Mouse (Mus musculus) left cerebral cortex, adult 9 months (tissue): Measurements from ENCODE around the gene Dyrk2.
A peak's percentile ranks its signal among the peaks of the same experiment; 100 is the strongest.

Experiments
- DNase-seq, 2 experiments: peaks; one replicate each; pipeline ENCODE4 v3.0.0; 2022; ENCODE audit warnings: low spot score in 2 of 2

The Dyrk2 gene

DNA sequence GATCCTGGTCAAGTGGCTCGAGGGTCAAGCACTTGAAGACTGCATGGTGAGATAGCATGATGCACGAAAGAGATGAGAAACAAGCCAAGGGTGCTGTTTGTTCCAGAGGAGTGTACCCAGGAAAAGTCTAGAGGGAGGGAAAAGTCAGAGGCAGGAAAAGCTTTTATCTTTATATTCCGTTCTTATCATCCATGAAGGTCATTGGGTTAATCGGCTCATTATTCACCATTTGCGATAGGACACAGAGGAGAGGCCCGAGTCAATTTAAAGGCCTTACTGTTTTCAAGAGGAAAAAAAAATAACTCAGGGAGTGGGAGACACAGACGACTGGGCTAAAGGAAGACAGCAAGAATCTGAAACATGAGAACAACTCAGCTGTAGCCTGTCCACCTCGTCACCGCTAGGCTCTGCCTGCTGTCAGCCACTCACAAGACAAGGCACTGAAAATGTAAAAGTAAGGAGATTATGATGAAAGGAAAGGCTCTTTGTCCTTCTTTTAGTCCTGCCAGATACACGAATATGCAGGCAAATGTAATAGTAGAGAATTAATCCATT is 22.9 kb downstream of the Dyrk2 start:
- no peak for DNase-seq

DNA sequence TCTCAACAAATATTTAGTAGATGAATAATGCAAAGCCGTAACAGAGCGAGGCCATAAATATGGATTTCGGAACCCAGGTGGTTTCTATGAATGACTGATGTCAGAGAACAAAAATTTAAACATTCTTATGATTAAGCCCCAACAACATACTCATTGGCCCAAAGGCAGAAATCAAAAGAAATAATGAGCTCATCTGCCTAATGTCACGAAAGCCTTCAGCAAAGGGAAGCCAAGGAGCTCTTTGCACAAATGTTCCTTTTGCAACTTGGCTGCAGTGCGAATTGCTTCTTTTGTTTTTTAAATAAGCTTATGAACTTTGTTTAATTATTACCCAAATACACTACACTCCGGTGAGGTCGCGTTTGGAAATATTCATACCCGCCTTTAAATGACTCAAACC is 29.4 kb downstream of the Dyrk2 start:
- DNase-seq, result no peak

DNA sequence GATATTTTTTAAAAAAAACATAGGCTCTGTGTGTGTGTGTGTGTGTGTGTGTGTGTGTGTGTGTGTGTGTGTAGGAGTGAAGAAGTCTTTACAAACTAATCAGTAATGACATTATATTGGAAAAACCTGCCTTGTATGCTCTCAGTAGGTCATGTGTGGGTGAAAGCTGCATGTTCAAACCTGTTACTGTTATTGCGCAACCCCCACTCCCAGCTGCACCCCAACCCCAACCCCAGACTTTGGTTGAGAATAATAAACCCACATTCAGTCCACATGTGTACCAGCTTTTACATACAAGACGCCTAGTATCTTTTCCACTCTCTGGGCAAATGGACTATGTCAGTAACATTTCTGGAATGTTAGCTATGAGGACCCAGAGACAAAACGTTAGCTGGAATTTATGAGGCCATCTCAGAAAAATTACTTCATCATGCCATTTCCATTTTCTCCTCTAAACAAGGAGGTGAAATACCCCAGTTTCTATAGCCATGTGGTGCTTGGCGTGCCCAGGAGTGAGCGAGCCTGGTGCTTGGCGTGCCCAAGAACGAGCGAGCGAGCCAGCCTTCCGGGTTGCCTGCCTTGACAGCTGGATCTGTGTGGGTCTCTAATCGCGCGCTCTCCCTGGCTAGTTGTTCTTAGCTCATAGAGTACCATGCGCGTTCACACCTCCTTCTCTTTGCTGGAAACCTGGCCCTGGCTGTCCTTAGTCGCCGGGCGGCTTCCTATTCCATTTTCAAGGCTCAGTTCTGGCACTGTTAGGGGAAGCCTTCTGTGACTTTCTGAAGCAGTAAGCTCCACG is 30.5 kb downstream of the Dyrk2 start:
- no peak for DNase-seq

DNA sequence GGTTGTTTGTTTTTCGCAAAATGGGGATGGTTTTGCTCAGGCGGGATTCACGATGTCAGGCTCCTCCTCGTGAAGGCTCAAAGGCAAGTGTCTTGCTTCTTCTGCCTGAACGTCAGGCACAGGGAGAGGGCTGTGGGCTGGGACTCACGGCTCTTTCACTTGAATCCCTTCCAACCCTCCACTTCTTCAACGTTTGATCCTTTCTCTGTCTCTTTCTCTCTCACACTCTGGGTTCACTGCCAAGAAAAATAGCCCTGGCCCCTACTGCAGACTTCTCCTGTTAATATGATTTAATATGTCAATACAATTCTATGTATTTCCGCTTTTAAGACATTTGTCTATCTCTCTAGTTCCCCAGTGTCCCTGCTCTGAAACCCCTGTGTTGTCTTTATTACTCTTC is 32.4 kb downstream of the Dyrk2 start:
- no peak for DNase-seq

DNA sequence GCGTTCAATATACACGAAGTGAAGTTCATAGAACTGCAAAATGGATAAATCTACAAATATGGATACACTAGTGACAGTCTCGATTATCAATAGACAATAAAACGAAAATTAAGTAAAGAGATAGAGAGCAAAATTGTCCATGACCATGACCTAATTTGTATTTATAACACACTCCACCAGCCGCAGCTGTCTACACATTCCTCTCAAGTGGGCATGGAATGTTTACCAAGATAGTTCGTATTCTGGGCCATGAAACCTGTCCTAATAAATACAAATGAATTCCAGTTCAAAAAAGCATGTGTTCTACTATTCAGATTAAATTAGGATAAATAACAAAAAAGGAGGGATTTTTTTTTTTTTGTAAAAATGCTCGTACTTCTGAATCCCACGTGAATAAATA is 38.8 kb downstream of the Dyrk2 start:
- no peak for DNase-seq

DNA sequence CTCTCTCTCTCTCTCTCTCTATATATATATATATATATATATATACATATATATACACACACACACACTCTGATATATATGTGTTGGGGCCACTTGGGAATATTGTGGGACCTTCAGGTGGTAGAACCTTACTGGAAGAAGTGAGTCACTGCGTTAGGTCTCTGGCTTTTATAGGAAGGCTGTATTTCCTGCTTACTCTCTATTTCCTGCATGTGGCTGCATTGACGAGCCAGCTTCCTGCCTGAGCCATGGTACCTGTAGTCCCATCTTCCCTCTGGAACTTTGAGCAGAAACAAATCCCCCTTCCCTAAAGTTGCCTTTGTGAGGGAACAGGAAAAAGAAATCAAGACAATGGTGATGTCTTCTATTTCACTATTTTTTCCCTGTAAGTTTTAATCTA is 40.4 kb downstream of the Dyrk2 start:
- no peak for DNase-seq

DNA sequence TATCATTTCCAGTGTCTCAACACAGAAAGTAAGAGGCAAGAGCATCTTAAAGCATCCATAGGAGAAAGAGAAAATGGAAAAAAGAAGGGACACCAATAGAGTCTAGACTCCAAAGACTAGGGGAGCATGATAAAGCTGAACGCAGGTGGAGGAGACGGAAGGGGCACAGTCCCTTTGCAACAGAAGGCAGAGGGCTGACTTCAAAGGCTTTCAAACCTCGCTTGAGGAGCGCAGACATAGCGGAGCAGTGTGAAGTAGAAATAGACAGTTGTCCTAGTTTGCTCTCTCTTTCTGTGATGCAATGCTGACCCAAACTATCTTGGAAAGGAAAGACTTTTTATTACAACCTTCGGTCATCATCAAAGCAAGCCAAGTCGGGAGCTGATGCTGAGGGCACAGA is 42.9 kb downstream of the Dyrk2 start:
- DNase-seq, result no peak

DNA sequence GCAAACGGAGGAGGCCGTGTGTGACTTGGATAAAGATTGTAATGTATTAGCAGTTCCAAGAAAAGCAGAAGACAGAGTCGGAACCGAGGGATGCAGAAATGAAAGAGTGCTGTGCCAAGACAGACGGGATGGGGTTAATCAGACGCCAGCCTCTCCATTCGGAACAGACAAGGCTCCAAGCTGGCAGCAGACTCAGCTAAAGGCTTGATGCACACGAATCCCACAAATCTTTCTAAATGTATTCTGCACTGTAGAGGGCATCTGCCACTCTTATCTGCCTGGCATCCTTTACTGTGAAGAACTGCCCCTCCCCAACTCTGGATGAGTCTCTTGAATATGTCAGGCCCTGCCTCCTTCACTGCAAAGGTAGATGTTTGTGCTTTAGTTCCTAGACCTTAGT is 45.2 kb downstream of the Dyrk2 start:
- no peak for DNase-seq

DNA sequence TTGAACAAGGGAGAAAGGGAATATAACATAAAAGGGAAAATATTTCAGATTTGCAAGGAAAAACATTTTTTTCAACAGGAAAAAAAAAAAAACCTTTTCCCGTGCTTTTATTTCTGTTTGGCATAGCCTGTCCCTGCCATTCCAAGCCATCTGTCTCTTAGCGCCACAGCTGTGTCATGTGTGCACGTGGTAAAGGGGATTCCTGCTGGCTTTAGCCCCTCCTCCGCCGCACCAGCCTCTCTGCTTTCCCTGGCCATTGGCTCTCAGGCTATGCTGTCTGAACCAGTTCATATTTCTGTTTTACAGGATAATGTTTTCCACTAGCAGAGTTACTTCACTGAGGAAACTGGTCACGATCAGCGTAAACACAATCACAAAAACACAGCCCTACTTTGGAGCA is 49.1 kb downstream of the Dyrk2 start:
- peak in 1 of 2 experiments; percentile 53 for DNase-seq

DNA sequence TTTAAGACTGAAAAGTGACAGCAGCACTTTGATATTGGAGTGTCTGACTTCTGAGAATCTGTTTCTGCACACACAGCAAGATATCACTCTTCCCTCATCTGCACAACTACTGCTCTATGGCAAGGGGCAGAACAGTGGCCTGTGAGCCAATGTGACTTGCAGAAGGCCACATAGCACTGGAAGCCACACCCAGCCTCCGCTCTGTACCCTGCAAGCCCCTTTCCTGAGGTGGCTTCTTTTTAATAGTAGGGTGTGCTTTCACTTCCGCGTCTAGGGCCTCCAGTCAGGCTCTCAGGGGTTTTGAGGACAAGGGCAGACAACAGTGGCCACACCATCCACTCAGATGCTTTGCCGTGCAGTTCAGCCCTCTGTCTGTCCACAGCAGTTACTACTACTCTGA is 50.2 kb downstream of the Dyrk2 start:
- peak in 1 of 2 experiments; percentile 32 for DNase-seq

DNA sequence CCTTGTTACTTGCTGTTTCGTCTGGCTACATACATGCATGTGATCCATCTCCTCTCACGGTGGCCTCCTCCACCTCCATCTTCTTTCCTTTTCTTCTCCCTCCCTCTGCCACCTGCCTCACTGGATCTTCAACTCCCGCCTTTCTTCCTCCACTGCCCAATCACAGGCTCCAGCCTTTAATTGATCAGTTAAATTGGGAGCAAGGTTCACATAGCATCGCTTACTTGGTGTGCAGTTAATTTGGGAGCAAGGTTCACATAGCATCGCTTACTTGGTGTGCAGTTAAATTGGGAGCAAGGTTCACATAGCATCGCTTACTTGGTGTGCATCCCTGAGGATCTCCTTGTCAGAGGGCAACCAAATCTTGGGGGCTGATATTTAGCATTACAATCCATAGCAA is 52.9 kb downstream of the Dyrk2 start:
- DNase-seq, result no peak

DNA sequence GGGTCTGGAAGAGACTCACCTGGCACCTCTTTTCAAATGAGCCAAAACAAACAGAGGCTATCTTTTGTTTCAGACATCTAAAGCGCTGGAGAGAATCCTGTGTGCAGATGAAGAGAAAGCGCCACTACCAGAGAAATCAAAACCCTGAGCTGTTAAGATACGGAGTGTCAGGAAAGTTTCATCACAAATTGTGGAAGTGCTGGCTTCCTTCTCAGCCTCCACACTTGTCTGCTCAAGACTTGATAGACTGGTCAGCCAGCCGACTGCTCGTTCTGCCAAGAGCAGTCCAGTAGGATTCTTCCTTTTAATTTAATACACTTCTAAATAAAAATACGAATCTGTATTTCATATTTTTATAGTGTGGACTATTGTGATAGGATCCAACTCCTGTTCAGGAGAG is 58.1 kb downstream of the Dyrk2 start:
- no peak for DNase-seq

DNA sequence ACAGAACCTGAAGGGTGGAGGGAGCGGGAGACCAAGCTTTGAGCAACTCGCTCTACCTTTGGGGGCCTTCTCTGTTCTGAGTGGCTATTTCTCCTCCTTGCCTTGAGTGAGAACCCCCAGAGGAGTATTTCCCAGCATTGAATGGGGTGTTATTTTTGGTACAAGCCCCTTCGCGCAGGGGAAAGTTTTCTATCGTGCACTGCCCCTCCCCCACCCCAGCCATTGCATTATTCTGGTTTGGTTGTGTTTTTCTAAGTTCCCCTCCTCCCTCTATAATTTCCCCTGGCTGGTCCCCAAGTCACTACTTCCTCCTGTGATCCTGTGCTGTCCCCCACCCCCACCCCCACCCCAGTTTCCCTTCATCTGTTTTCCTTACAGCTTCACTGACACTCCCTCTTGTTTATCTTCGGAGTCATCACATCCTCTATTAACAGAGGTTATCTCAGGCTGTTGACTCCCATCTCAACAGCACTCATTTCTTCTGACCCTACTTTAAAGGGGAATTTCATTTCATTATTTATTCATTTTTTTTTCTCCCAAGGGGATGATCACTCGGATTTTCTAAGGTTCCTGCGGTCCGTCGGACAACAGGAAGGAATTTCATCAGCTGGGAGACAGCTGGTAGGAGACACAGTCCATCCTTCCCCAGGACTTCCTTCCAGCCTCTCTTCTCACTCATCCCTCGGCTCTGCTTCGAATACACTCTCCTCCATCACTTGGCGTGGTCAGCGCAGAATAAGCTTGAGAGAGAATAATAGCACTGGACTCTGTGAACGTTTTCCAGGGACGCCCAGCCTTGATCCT is 58.9 kb downstream of the Dyrk2 start:
- no peak for DNase-seq
